Mouse (Mus musculus): Measurements from ENCODE around the gene Pfkfb4.
A peak's percentile ranks its signal among the peaks of the same experiment; 100 is the strongest.

The Pfkfb4 gene

DNA sequence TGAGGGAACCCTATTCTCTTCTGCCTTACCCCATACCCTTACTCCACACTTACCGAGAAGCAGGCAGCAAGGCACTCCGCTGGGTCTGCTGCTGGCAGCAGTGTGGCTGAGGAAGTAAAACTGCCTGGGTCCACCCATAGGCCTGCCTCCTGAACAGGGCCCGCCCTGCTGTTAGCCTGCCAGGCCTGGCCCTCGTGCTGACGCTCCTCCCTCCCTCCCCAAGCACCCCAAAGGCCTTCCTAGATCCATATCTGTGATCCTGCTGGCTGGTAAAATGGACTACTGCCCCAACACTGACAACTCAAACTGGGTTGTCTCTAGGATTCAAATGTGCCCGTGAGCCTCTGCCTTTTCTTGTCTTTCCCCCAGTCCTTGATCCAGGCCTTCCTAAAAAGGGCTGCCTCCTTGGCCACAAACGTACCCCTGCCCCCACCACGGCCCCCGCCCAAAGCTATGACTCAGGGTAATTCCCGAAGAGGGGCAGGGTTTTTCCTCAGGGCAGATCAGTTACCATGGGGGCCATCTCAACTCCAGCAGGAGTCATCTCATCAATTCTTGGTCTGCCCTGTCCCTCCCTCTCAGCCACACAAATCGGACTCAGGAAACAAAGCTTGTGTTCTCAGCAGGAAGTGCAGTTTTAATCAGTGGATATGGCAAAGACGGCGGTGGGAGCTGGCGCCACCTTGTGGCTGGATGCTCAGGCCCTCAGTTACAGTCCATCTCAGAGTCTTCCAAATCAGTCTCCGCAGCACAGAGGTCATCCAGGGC is 67.7 kb downstream of the Pfkfb4 start, which contains the start of gene Trex1:
Gene Trex1, minus strand, starts transcription at position 599 of the 768 bp plus-strand sequence.
- DNase-seq = peak; percentile 93

- DNase-seq = no peak
These were observed 68.8 kb downstream of the Pfkfb4 start for GRCm38 (mm10) chr9:109060184-109060897.

GRCm38 (mm10) chr9:109060898-109061295 is 69.3 kb downstream of the Pfkfb4 start:
- DNase-seq = no peak

DNA sequence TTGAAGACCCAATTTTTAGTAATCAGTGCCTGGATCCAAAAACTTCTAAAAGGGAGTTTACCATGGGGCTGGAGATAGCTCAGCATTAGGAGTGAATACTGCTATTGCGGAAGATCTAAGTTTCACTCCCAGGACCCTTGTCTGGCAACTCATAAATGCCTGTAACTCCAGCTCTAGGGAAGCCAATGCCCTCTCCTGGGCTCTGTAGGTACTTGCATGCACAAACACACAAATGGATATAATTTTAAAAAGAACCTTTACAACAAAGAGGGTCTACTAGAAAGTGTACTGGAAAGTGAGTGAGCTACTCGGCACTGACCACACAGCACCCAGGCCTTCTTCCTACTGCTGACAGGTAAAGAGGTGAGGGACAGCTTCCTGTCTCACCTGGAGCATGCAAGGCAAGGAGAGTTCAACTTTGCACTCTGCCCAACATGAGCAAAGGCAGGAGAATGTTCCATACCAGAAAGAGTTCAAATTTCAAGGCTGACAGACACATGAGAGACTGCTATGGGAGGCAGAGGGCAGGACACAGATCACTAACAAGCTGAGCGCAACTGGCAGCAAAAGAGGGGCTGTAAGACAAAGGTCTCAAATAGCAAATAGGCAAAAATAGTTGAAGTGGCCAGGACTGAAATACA is 76.6 kb downstream of the Pfkfb4 start:
- peak; percentile 30 for DNase-seq

- peak; percentile 94 for DNase-seq
These were observed 82.3 kb downstream of the Pfkfb4 start, which contains the start of gene Atrip for GRCm38 (mm10) chr9:109073661-109074573. TSS of gene Atrip (minus strand) at chr9:109074124.

- DNase-seq = no peak
These were observed 88.9 kb downstream of the Pfkfb4 start for GRCm38 (mm10) chr9:109080516-109080915.

- DNase-seq = no peak
These were observed 90.2 kb downstream of the Pfkfb4 start for GRCm38 (mm10) chr9:109081749-109082123.
